Comparison of ENCODE assay signal across 8 mouse cellular contexts in genomic region chr1:75360112-75361031, GRCm38 (mm10). TPM values are rescaled to one million over a fixed set of nuclear protein-coding genes. Genes with fewer than 3 reads are reported as not detected.
DNase-seq lines count a peak whose midpoint lies in the region; ATAC-seq lines count a peak whose summit lies in the region.

Gene Des (plus strand): TSS chr1:75360329.

- peak within 1 kb of the TSS; percentile 55 for H3K9ac ChIP-seq in kidney, embryonic 14.5 days (ENCODE audit: low read depth, low read length)
- no peak within 1 kb of the TSS for H3K9ac ChIP-seq in embryonic facial prominence, embryonic 15.5 days
- H3K9ac ChIP-seq in heart, embryonic 14.5 days (ENCODE audit: low read length) = peak within 1 kb of the TSS; percentile 92
- peak within 1 kb of the TSS; percentile 33; the same call in 1 of the 2 replicates for H3K9ac ChIP-seq in midbrain, embryonic 11.5 days (ENCODE audit: low read length)

- H3K36me3 ChIP-seq in kidney, embryonic 14.5 days (ENCODE audit: control insufficient read depth, insufficient read depth, low read length) = no peaks in the 10 kb centered on the region
- no peaks in the 10 kb centered on the region for H3K36me3 ChIP-seq in embryonic facial prominence, embryonic 15.5 days
- H3K36me3 ChIP-seq in heart, embryonic 14.5 days (ENCODE audit: control insufficient read depth, insufficient read depth, low read length) = peaks cover 33% of the 10 kb centered on the region
- H3K36me3 ChIP-seq in midbrain, embryonic 11.5 days (ENCODE audit: control insufficient read depth, insufficient read depth, low read length) = no peaks in the 10 kb centered on the region

- peaks cover 22% of the 10 kb centered on the region for H3K4me1 ChIP-seq in kidney, embryonic 14.5 days (ENCODE audit: control insufficient read depth, insufficient read depth, low read length)
- peaks cover 16% of the 10 kb centered on the region for H3K4me1 ChIP-seq in embryonic facial prominence, embryonic 15.5 days
- peaks cover 37 to 55% of the 10 kb centered on the region in 2 experiments for H3K4me1 ChIP-seq in heart, embryonic 14.5 days (ENCODE audit: control insufficient read depth in 2 of 2, insufficient read depth in 2 of 2, low read length in 2 of 2)
- H3K4me1 ChIP-seq in midbrain, embryonic 11.5 days (ENCODE audit: control insufficient read depth, insufficient read depth, low read length) = peaks cover 10% of the 10 kb centered on the region

- no peak for DNase-seq in kidney, adult 11 months
- no peak for DNase-seq in large intestine, adult 2 months (ENCODE audit: low read depth, low spot score)
- peak; percentile 91 for DNase-seq in midbrain, embryonic 11.5 days (ENCODE audit: low spot score, missing footprints)
- peak; percentile 36 for DNase-seq in yolk sac, embryonic 10.5 days (ENCODE audit: low spot score)

- peak within 1 kb of the TSS; percentile 39 for H3K4me3 ChIP-seq in kidney, embryonic 14.5 days (ENCODE audit: low read length)
- H3K4me3 ChIP-seq in embryonic facial prominence, embryonic 15.5 days (replicated peaks) = peak within 1 kb of the TSS; percentile 36
- H3K4me3 ChIP-seq in heart, embryonic 14.5 days (ENCODE audit: control insufficient read depth in 1 of 2, insufficient read depth in 1 of 2, low read depth in 1 of 2, low read length in 2 of 2) = peak within 1 kb of the TSS; percentile 59 to 61
- H3K4me3 ChIP-seq in midbrain, embryonic 11.5 days (ENCODE audit: low read depth, low read length) = peak within 1 kb of the TSS; percentile 25

- H3K4me2 ChIP-seq in kidney, embryonic 14.5 days (replicated peaks; ENCODE audit: low read depth, low read length) = peak within 1 kb of the TSS; percentile 59
- peak within 1 kb of the TSS; percentile 54 for H3K4me2 ChIP-seq in embryonic facial prominence, embryonic 15.5 days (replicated peaks)
- H3K4me2 ChIP-seq in heart, embryonic 14.5 days (ENCODE audit: low read length) = peak within 1 kb of the TSS; percentile 80
- H3K4me2 ChIP-seq in midbrain, embryonic 11.5 days = peak within 1 kb of the TSS; percentile 53

- peaks cover 5% of the 10 kb centered on the region; the same call in 1 of the 2 replicates for H3K27me3 ChIP-seq in kidney, embryonic 14.5 days (ENCODE audit: control insufficient read depth, insufficient read depth, low read length)
- H3K27me3 ChIP-seq in embryonic facial prominence, embryonic 15.5 days = peaks cover 40% of the 10 kb centered on the region
- no peaks in the 10 kb centered on the region for H3K27me3 ChIP-seq in heart, embryonic 14.5 days (ENCODE audit: control insufficient read depth, insufficient read depth, low read length)
- H3K27me3 ChIP-seq in midbrain, embryonic 11.5 days (ENCODE audit: control insufficient read depth, insufficient read depth, low read length) = peaks cover 28% of the 10 kb centered on the region

- WGBS in kidney, embryonic 14.5 days = 1% methylated on average over 80 of the region's 80 CpGs
- 3% methylated on average over 79 of the region's 80 CpGs for WGBS in embryonic facial prominence, embryonic 15.5 days
- WGBS in heart, embryonic 14.5 days = 1% methylated on average over 80 of the region's 80 CpGs
- 7% methylated on average over 78 of the region's 80 CpGs for WGBS in large intestine, adult 2 months
- 1% methylated on average over 79 of the region's 80 CpGs for WGBS in midbrain, embryonic 11.5 days

- H3K9me3 ChIP-seq in kidney, embryonic 14.5 days (ENCODE audit: control insufficient read depth, low read length) = no peaks in the 10 kb centered on the region
- H3K9me3 ChIP-seq in embryonic facial prominence, embryonic 15.5 days (replicated peaks) = no peaks in the 10 kb centered on the region
- no peaks in the 10 kb centered on the region for H3K9me3 ChIP-seq in heart, embryonic 14.5 days (ENCODE audit: control insufficient read depth, low read length)
- H3K9me3 ChIP-seq in midbrain, embryonic 11.5 days (ENCODE audit: control insufficient read depth, low read length) = no peaks in the 10 kb centered on the region

- ATAC-seq in kidney, embryonic 14.5 days (ENCODE audit: low FRiP score, low TSS enrichment) = peak; percentile 83
- ATAC-seq in embryonic facial prominence, embryonic 15.5 days (ENCODE audit: insufficient number of reproducible peaks, low FRiP score, low TSS enrichment, low read depth) = peak; percentile 59
- ATAC-seq in heart, embryonic 14.5 days (ENCODE audit: insufficient number of reproducible peaks, insufficient read depth, low FRiP score, low read depth) = peak; percentile 76
- peak; percentile 33; the same call in 1 of the 2 replicates for ATAC-seq in midbrain, embryonic 11.5 days (ENCODE audit: low FRiP score)
- ATAC-seq in frontal cortex, adult (ENCODE audit: low TSS enrichment) = no peak

- H3K27ac ChIP-seq in kidney, embryonic 14.5 days (ENCODE audit: low read depth, low read length) = peak within 1 kb of the TSS; percentile 32; the same call in 1 of the 2 replicates
- no peak within 1 kb of the TSS for H3K27ac ChIP-seq in embryonic facial prominence, embryonic 15.5 days (replicated peaks)
- peak within 1 kb of the TSS; percentile 92 to 98 for H3K27ac ChIP-seq in heart, embryonic 14.5 days (replicated peaks in 1 of 2; ENCODE audit: control insufficient read depth in 1 of 2, insufficient read depth in 1 of 2, low read depth in 2 of 2, low read length in 2 of 2)
- no peak within 1 kb of the TSS for H3K27ac ChIP-seq in midbrain, embryonic 11.5 days (ENCODE audit: low read depth, low read length)

RNA-seq across cellular contexts. Expression of gene Des, which starts in this region (rescaled TPM):
- 41.5 and 51.6 TPM in 2 replicates for polyA plus RNA-seq in kidney, embryonic 14.5 days (2014; fragmentation: Nextera tagmentation; extraction: Ambion mirVana)
- 112 and 140 TPM in 2 replicates for polyA plus RNA-seq in embryonic facial prominence, embryonic 15.5 days (2015; fragmentation: Nextera tagmentation; extraction: Ambion mirVana)
- 351 and 377 TPM in 2 replicates for polyA plus RNA-seq in heart, embryonic 14.5 days (2014; fragmentation: Nextera tagmentation; extraction: Ambion mirVana)
- polyA plus RNA-seq in large intestine, adult 2 months (2012; rRNA removed) = 353 and 360 TPM in 2 replicates
- polyA plus RNA-seq in midbrain, embryonic 11.5 days (2014; fragmentation: Nextera tagmentation; extraction: Ambion mirVana) = 0.52 and 0.68 TPM in 2 replicates

Comparison
In these comparisons a context has a peak if more than half of its experiments do, and no peak if none do; other contexts are left out.
1. RNA of gene Des (polyA plus RNA-seq): 351 to 377 TPM in heart, embryonic 14.5 days, 353 to 360 TPM in large intestine, adult 2 months, 112 to 140 TPM in embryonic facial prominence, embryonic 15.5 days and 41.5 to 51.6 TPM in kidney, embryonic 14.5 days; 0.52 to 0.68 TPM in midbrain, embryonic 11.5 days; every median in the first group is over 10 times any median in the second.
2. Peak in DNase-seq, ATAC-seq, H3K4me3 ChIP-seq, H3K9ac ChIP-seq and H3K4me2 ChIP-seq in midbrain, embryonic 11.5 days; RNA of the gene not detected or under 1 TPM.
3. H3K27ac ChIP-seq: peak in kidney, embryonic 14.5 days (single experiment) and heart, embryonic 14.5 days (2 of 2); none in embryonic facial prominence, embryonic 15.5 days (single experiment) and midbrain, embryonic 11.5 days (single experiment).
4. Peak in every context shown above with its lines, with median percentiles within 50 percentile points of each other: H3K4me2 ChIP-seq and H3K4me3 ChIP-seq.